In genomic region chr17:31079078-31079840, GRCm38 (mm10) we compare ENCODE assay signal across 9 mouse cellular contexts. TPM values are rescaled to one million over a fixed set of nuclear protein-coding genes. Genes with fewer than 3 reads are reported as not detected.
DNase-seq lines count a peak whose midpoint lies in the region; ATAC-seq lines count a peak whose summit lies in the region.
"Had no signal": no experiment of that assay in that cellular context is flagged by ENCODE, and none has a peak within 500 bp of the region (broad histone marks: within the 10 kb centered on the region; RNA-seq: fewer than 3 reads in every experiment).

No protein-coding gene starts in this region.

- H3K27me3 ChIP-seq in embryonic facial prominence, embryonic 14.5 days (replicated peaks; ENCODE audit: control insufficient read depth, insufficient read depth, low read length) = no peaks in the 10 kb centered on the region
- H3K27me3 ChIP-seq in heart, embryonic 14.5 days (ENCODE audit: control insufficient read depth, insufficient read depth, low read length) = no peaks in the 10 kb centered on the region

- H3K9ac ChIP-seq in embryonic facial prominence, embryonic 14.5 days (ENCODE audit: low read depth, low read length) = no peak overlapping the region
- 0 out of 2 replicates have a peak overlapping the region, but pooled peaks have one; percentile 6 for H3K9ac ChIP-seq in heart, embryonic 14.5 days (ENCODE audit: low read length)

- WGBS in embryonic facial prominence, embryonic 14.5 days = 42% methylated on average over 12 of the region's 12 CpGs
- 44% methylated on average over 12 of the region's 12 CpGs for WGBS in heart, embryonic 14.5 days

- ATAC-seq in embryonic facial prominence, embryonic 14.5 days (ENCODE audit: low read depth) = 0 out of 2 replicates have a peak, but pooled peaks have one; percentile 28
- peak; percentile 50; the same call in 1 of the 2 replicates for ATAC-seq in heart, embryonic 14.5 days (ENCODE audit: insufficient number of reproducible peaks, insufficient read depth, low FRiP score, low read depth)

- H3K4me1 ChIP-seq in embryonic facial prominence, embryonic 14.5 days (ENCODE audit: control insufficient read depth, insufficient read depth, low read length) = peaks cover 16% of the 10 kb centered on the region
- H3K4me1 ChIP-seq in heart, embryonic 14.5 days (ENCODE audit: control insufficient read depth in 2 of 2, insufficient read depth in 2 of 2, low read length in 2 of 2) = peaks cover 19 to 28% of the 10 kb centered on the region in 2 experiments

- no peaks in the 10 kb centered on the region for H3K36me3 ChIP-seq in embryonic facial prominence, embryonic 14.5 days (ENCODE audit: control insufficient read depth, insufficient read depth, low read length)
- no peaks in the 10 kb centered on the region for H3K36me3 ChIP-seq in heart, embryonic 14.5 days (ENCODE audit: control insufficient read depth, insufficient read depth, low read length)

- no peaks in the 10 kb centered on the region for H3K9me3 ChIP-seq in embryonic facial prominence, embryonic 14.5 days (ENCODE audit: control insufficient read depth, low read length)
- no peaks in the 10 kb centered on the region for H3K9me3 ChIP-seq in heart, embryonic 14.5 days (ENCODE audit: control insufficient read depth, low read length)

- H3K4me2 ChIP-seq in embryonic facial prominence, embryonic 14.5 days (ENCODE audit: low read depth, low read length) = no peak overlapping the region
- no peak overlapping the region for H3K4me2 ChIP-seq in heart, embryonic 14.5 days (ENCODE audit: low read length)

- no peak overlapping the region; the same call in 1 of the 2 replicates for H3K27ac ChIP-seq in embryonic facial prominence, embryonic 14.5 days (replicated peaks; ENCODE audit: low read depth, low read length)
- peak overlapping the region; percentile 36 to 71 for H3K27ac ChIP-seq in heart, embryonic 14.5 days (replicated peaks in 1 of 2; ENCODE audit: control insufficient read depth in 1 of 2, insufficient read depth in 1 of 2, low read depth in 2 of 2, low read length in 2 of 2)
- H3K27ac ChIP-seq: left cerebral cortex, adult 2 months had no signal

- H3K4me3 ChIP-seq in embryonic facial prominence, embryonic 14.5 days (ENCODE audit: low read depth, low read length) = no peak overlapping the region
- no peak overlapping the region for H3K4me3 ChIP-seq in heart, embryonic 14.5 days (ENCODE audit: control insufficient read depth in 1 of 2, insufficient read depth in 1 of 2, low read depth in 1 of 2, low read length in 2 of 2)
- H3K4me3 ChIP-seq: left cerebral cortex, adult 2 months had no signal

- DNase-seq in embryonic facial prominence, embryonic 14.5 days (ENCODE audit: low spot score) = no peak
- DNase-seq in kidney, postnatal 14 days = peak; percentile 62
- peak; percentile 73 for DNase-seq in lung, postnatal 25 days (ENCODE audit: low spot score)
- DNase-seq in cerebellum, adult 9-10 months = no peak
- DNase-seq in frontal cortex, postnatal 10 days (ENCODE audit: low spot score in 2 of 2) = no peak
- no peak for DNase-seq in cerebellum, postnatal 10 days
- DNase-seq: right cerebral cortex, postnatal 25 days had no signal

RNA-seq across cellular contexts. Expression of gene Abcg1, which starts 21.8 kb away (rescaled TPM):
- polyA plus RNA-seq in embryonic facial prominence, embryonic 14.5 days (2014; fragmentation: Nextera tagmentation; extraction: Ambion mirVana) = 10.5 and 11.9 TPM in 2 replicates
- polyA plus RNA-seq in heart, embryonic 14.5 days (2014; fragmentation: Nextera tagmentation; extraction: Ambion mirVana) = 10.1 and 10.8 TPM in 2 replicates

RNA-seq across cellular contexts. Expression of gene Tff3, which starts 50.2 kb away (rescaled TPM):
- polyA plus RNA-seq in embryonic facial prominence, embryonic 14.5 days (2014; fragmentation: Nextera tagmentation; extraction: Ambion mirVana) = not detected in 2 replicates
- not detected in 2 replicates for polyA plus RNA-seq in heart, embryonic 14.5 days (2014; fragmentation: Nextera tagmentation; extraction: Ambion mirVana)

Comparison
In these comparisons a context has a peak if more than half of its experiments do, and no peak if none do; other contexts are left out.
1. DNase-seq: peak in kidney, postnatal 14 days (single experiment) and lung, postnatal 25 days (single experiment); none in embryonic facial prominence, embryonic 14.5 days (single experiment), cerebellum, adult 9-10 months (single experiment), frontal cortex, postnatal 10 days (0 of 2) and cerebellum, postnatal 10 days (0 of 2).